Mouse (Mus musculus) left cerebral cortex, adult 2 months (tissue): ENCODE results near the gene Tnfrsf9. TPM values are rescaled to one million over a fixed set of nuclear protein-coding genes. Genes with fewer than 3 reads are reported as not detected.
"Not testable (repeated sequence)": the region's sequence is repeated elsewhere in the genome, so short reads cannot be mapped to it uniquely, and the experiment has no call there.

ENCODE experiments used
- DNase-seq, 2 experiments: peaks; one replicate each; pipeline ENCODE4 v3.0.0; 2021 to 2022; ENCODE audit warnings: low spot score in 2 of 2, mixed read lengths in 1 of 2; ENCODE audit errors: extremely low spot score in 1 of 2
- H3K27ac ChIP-seq: fragments of 200-600 bp; 2 replicates; pipeline ENCODE4 v1.8.1; 2022
- H3K4me3 ChIP-seq: fragments of 200-600 bp; 2 replicates; pipeline ENCODE4 v1.8.1; 2022
- CTCF ChIP-seq: fragments of 200-600 bp; IDR thresholded peaks from 2 replicates; pipeline ENCODE4 v1.8.1; 2022; ENCODE audit warnings: antibody characterized with exemption, mild to moderate bottlenecking, moderate library complexity
- intact Hi-C: fragments of 180-260 bp; cut with DNase I; formaldehyde crosslinking; loops from one replicate; pipeline ENCODE4 v1.15.1; 2025
- long read RNA-seq, 2 experiments: library from polyadenylated mRNA; stranded (forward); transcript quantifications; one replicate each; pipeline ENCODE4 v2.0.0; 2021; ENCODE audit warnings: borderline mapping rate in 2 of 2
- total RNA-seq, 2 experiments: library from RNA; stranded (reverse); gene quantifications; 2 replicates each; pipeline ENCODE4 v1.2.3; 2021

The Tnfrsf9 gene
- under 1 TPM; 0.44 to 0.70 TPM for total RNA-seq
- long read RNA-seq, experiment 1, partial matches to known transcripts = 0 of 1 reads
- long read RNA-seq, experiment 1, other reads (novel, unspliced or antisense) = 1 of 1 reads
- long read RNA-seq, experiment 2, partial matches to known transcripts = 0 of 2 reads
- long read RNA-seq, experiment 2, other reads (novel, unspliced or antisense) = 2 of 2 reads

DNA sequence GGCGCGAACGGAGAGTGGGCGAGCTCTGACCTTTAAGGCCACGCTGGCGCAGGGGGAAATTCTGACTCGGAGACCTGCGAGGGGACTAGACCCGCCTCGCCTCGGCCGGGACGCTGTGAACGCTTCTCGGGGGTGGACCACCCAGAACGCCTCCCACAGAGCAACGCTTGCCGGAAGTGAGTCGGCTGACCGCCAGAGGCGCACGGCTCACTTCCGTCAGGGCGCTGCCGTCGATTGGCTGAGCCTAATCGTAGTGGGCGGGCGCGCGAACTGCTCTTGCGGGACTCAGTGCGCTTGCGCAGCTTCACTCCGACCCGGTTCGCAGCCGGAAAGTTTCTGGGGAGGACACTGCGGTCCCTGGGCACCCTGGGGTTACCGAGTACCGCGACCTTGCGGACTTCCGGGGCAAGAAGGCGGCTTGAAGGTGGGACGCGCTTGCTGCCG lies at the start of gene Tnfrsf9, which contains the start of gene Park7:
Gene Tnfrsf9, plus strand, starts transcription at position 273 of the 444 bp plus-strand sequence.
Gene Park7, minus strand, starts transcription at position 148 of the 444 bp plus-strand sequence.
- peak; percentile 93 to 96 for DNase-seq
- intact Hi-C loops = loop anchor here (5.0 to 10.0 kb wide), 2 partner anchors 128 to 220 kb away; partner anchors contain the start of gene Per3
- Histone ChIP-seq H3K4me3 (peak within 1 kb of the TSS; percentile 77), H3K27ac (peak within 1 kb of the TSS; percentile 93)
- peak; percentile 54 for TF ChIP-seq CTCF

DNA sequence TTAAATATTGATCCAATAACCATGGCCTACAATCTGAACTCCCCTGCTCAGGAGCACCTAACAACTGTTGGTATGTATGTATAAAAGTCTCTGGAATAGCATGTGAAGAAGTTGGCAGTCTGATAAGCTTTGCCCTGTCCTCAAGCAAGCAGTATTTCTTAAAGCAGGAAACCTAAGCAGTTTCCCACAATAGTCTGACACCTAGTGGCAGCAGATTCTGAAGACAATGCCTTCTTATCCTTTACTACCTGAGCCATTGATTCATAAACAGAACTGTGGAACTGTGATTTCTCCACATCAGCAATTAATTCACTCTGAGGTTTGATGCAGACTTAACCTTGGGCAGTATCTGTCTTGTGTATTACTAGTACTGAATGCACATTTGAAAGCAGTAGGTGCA lies 49.0 kb upstream of the Tnfrsf9 start:
- TF ChIP-seq CTCF = peak; percentile 64
- intact Hi-C loops = no loop called here
- Histone ChIP-seq H3K4me3 (no peak overlapping the region), H3K27ac (no peak overlapping the region)
- DNase-seq = no peak

DNA sequence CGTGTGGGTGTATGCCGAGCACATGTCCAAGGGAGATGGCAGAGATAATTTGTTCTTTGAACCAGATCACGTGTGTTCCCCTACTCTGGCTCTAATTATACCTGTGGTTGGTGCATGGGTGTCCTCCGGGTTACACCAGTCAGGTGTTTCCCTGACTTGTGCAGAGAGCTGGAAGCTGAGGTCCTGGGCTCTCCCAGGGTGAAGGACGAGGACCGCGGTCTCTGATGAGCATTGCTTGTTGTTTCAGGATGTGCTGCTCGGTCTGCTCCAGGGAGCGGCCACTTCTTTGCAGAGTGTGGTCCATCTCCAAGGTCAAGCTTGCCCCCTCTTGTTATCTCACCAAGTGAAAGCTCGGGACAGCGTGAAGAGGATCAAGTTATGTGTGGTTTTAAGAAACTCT lies 48.3 kb upstream of the Tnfrsf9 start:
- H3K27ac ChIP-seq = no peak overlapping the region
- no peak overlapping the region for H3K4me3 ChIP-seq
- intact Hi-C loops = no loop called here
- DNase-seq = no peak
- no peak for TF ChIP-seq CTCF

DNA sequence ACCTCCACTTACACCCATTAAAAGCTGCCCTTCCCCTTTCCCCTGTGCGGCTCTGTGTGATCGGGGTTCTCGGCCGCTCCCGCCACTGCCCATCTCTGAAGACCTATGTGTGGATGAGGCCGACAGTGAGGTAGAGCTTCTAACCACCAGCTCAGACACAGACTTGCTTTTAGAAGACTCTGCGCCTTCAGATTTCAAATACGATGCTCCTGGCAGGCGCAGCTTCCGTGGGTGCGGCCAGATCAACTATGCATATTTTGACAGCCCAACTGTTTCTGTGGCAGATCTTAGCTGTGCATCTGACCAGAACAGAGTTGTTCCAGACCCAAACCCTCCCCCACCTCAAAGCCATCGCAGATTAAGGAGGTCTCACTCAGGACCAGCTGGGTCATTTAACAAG lies 47.9 kb upstream of the Tnfrsf9 start:
- no peak for TF ChIP-seq CTCF
- Histone ChIP-seq H3K4me3 (no peak overlapping the region), H3K27ac (no peak overlapping the region)
- no peak for DNase-seq
- intact Hi-C loops = no loop called here

DNA sequence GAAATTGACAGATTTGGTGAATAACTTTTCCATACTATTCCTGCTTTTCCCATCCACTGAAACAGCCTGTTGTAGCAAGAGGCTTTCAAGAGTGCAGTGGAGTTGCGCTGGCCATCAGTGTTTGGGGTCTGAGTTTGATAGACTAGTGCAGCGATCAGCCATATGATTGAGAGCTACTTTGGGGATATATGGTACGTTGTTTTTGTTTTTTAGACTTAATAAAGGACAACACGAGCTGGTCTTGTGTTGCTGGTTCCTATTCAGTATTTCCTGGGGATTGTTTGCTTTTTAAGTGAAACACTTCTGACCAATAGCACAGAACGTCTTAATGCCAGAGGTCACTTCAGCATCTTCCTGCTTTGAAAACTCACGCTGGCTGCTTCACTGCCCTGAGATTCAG lies 46.2 kb upstream of the Tnfrsf9 start:
- H3K4me3 ChIP-seq = no peak overlapping the region
- intact Hi-C loops = no loop called here
- DNase-seq = no peak
- TF ChIP-seq CTCF = no peak
- no peak overlapping the region for H3K27ac ChIP-seq

DNA sequence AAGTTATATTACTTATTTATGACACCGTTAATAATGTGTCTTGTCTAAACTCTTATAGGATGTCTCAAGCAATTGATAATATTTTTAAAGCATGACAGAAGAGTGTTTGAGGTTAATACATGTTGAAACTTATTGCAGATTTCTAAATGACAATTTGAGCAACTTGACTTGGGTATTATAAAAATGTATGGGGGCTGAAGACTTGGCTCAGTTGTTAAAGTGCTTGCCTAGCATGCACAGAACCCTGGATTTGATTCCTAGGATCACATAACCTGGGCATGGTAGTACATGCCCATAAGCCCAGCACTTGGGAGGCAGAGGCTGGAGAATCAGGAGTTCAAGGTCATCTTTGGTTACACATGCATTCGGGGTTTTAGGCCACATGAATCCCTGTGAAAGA lies 45.5 kb upstream of the Tnfrsf9 start:
- Histone ChIP-seq H3K27ac (no peak overlapping the region), H3K4me3 (no peak overlapping the region)
- no peak for DNase-seq
- intact Hi-C loops = no loop called here
- no peak for TF ChIP-seq CTCF

DNA sequence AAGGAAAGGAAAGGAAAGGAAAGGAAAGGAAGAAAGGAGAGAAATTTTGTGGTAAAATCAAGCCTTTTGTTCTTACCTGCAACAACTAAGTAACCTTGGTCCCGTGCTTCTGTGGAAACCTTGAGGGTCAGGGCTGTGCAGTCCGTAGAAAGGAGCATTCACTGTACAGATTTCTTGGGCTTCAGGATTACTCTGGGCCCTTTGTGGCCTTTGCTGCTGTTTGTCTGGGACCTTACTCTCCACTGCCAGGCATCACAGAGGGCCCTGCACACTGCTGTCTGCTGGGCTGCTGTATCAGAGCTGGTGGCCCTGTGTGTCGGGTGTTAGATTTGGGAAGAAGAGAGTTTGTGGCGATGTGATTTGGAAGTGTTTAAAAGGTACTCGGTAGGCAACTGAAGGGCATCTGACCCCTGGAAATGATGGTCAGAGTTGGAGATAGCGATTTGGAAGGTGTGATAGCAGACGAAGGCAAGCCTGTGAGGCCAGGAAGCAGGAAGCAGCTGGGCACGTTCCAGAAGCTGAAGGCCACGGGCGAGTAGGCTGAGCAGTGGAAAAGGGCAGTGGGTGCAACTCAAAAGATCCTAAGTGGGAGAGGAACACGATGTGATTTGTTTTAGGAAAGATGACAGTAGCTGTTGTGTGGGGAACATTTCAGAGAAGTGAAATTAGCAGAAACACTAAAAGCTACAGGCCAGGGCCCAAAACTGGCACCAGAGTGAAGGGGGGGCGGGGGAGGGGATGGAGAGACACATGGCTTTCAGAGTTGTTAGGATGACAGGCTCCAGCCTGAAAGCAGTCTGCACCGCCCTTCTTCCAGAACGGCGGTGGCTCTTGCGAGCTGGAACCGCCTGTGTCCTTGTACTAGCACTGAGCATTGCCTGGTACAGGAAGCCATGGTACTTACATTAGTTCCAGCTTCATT lies 44.8 kb upstream of the Tnfrsf9 start:
- TF ChIP-seq CTCF = no peak
- H3K4me3 ChIP-seq = no peak overlapping the region
- H3K27ac ChIP-seq = peak overlapping the region; percentile 11; the same call in 1 of the 2 replicates
- intact Hi-C loops = no loop called here
- DNase-seq = no peak

DNA sequence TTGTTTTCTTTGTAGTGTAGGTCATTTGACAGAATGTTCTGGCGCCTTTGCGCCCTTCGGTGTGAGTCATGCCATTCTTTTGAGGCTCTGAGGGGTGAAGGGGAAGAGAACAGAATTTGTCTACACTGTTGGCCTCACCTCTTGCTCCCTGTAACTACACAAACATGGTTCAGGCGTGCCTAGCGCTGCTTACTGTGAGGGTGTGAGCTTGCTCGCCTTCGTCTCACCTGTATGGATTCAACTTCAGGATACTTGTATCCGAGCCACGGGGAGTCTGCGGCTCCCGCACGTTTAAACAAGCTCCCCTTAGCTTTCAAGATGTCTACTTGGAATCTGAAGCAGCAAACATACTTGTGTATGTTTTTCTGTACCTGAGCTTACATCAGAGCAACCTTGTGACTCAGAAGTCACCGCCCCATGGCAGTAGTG lies 43.4 kb upstream of the Tnfrsf9 start:
- intact Hi-C loops = no loop called here
- DNase-seq = no peak
- Histone ChIP-seq H3K4me3 (no peak overlapping the region), H3K27ac (no peak overlapping the region; the same call in 1 of the 2 replicates)
- no peak for TF ChIP-seq CTCF

DNA sequence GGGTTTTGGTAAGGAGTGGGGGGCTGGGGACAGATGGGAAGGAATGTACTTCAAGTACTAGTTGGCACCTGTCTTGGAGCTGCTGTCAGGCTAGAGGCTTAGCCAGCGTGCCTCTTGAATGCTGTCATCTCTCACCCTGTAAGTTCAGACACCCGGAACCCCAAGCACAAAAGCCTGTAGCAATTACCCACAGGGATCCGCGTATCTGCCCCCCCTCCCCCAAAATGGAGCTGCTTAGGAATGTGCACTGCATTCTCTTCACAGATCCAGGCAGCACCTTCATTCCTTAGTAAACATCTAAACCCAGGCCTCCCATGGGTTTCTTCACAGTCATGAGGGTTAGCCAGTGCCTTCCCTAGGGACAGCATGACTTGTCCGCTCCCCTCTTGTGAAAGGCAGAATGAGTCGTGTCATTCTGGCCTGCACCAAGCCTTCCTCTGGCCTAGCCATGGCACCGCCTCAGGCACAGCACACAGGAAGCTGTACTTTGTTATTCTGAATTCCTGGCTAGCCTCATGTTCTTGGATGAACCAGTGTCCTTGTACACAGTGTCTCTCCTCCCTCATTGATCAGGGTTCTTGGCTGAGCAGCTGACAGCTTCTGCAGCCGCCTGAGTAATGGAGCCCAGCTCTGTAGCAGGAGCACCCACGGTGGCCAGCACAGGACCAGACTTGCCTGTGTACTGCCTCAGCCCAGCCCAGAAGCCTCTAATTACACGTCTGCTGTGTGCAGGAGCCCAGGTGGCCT lies 42.8 kb upstream of the Tnfrsf9 start:
- Histone ChIP-seq H3K4me3 (no peak overlapping the region), H3K27ac (peak overlapping the region; percentile 12; the same call in 1 of the 2 replicates)
- no peak for DNase-seq
- intact Hi-C loops = no loop called here
- no peak for TF ChIP-seq CTCF

DNA sequence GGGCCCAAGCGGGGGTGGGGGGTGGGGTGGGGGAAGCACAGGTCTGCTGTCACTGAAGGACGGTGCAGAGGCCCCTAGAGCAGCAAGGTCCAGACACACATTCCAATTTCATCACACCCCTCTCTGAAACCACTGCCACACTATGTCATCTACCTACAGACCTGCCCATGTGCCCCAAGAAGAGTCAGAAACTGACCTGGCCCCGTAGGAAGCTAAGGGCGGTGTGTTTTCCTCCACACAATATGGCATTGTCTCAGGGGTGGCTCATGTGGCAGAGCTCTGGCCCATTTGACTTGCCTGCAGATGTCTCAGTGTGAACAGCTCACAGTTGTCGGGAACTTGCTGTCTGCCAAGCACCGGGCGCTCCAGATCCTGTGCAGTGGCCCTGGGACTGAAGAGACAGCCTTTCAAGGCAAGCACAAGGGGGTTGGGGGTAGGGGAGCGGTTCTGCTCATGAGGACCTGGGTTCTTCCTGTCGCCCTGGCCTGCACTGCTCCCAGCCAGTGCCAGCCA lies 42.2 kb upstream of the Tnfrsf9 start:
- Histone ChIP-seq H3K4me3 (no peak overlapping the region), H3K27ac (peak overlapping the region; percentile 61; the same call in 1 of the 2 replicates)
- no peak for TF ChIP-seq CTCF
- peak in 1 of 2 experiments; percentile 43 for DNase-seq
- intact Hi-C loops = no loop called here

DNA sequence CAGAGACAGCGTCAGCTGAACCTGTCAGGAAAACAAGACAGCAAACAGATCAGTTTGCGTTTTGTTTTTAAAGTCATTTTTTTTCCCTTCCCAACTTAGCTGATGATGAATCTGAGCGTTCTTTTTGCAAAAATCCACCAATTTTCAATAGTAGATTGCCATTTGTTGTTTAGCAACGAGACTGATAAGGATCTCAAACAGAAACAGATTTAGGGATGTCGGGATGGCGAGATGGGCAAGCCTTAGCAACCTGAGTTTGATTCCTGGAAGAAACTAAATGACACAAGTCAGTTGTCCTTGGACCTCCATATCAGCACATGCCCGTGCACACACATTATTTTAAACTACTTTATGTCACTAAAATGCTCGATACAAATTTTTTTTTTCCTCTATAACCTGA lies 41.7 kb upstream of the Tnfrsf9 start:
- Histone ChIP-seq H3K4me3 (no peak overlapping the region), H3K27ac (peak overlapping the region; percentile 61; the same call in 1 of the 2 replicates)
- intact Hi-C loops = no loop called here
- no peak for TF ChIP-seq CTCF
- no peak for DNase-seq

DNA sequence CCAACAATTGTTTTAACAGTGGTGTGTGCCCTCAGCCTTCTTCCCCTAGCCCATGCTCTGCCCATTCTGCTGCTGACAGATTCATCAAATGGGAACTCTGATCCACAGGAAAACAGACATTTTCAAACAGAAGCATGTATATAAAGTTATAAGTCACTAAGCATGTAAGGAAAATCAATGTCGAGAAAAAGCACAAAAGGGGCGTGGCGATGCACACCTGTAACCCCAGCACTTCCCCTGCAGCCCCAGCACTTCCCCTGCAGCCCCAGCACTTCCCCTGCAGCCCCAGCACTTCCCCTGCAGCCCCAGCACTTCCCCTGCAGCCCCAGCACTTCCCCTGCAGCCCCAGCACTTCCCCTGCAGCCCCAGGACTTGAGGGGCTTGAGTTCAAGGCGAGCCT lies 39.9 kb upstream of the Tnfrsf9 start:
- intact Hi-C loops, H3K4me3 ChIP-seq, H3K27ac ChIP-seq, DNase-seq: not testable (repeated sequence)
